9 mouse cellular contexts compared by ENCODE assay signal in genomic region chr11:61155727-61156126, GRCm38 (mm10). TPM values are rescaled to one million over a fixed set of nuclear protein-coding genes. Genes with fewer than 3 reads are reported as not detected.
DNase-seq lines count a peak whose midpoint lies in the region; ATAC-seq and TF ChIP-seq lines count a peak whose summit lies in the region.
"Had no signal": no experiment of that assay in that cellular context is flagged by ENCODE, and none has a peak within 500 bp of the region (broad histone marks: within the 10 kb centered on the region; RNA-seq: fewer than 3 reads in every experiment).

No protein-coding gene starts in this region.

- TF ChIP-seq POLR2A in spleen, adult 2 months (IDR thresholded peaks at IDR 0.05; ENCODE audit: low read depth, low read length) = no peak

- peaks cover 100% of the 10 kb centered on the region for H3K36me3 ChIP-seq in hindbrain, embryonic 14.5 days (replicated peaks; ENCODE audit: control insufficient read depth, insufficient read depth)
- peaks cover 86% of the 10 kb centered on the region for H3K36me3 ChIP-seq in hindbrain, embryonic 16.5 days (ENCODE audit: control insufficient read depth, insufficient read depth, low read length)
- H3K36me3 ChIP-seq in spleen, adult 2 months (ENCODE audit: control insufficient read depth, insufficient read depth, low read length) = peaks cover 31% of the 10 kb centered on the region

- no peak overlapping the region for H3K27ac ChIP-seq in hindbrain, embryonic 14.5 days
- H3K27ac ChIP-seq in hindbrain, embryonic 16.5 days (ENCODE audit: low read depth, low read length) = no peak overlapping the region; the same call in 1 of the 2 replicates
- H3K27ac ChIP-seq in spleen, adult 2 months (ENCODE audit: insufficient read depth, low read length) = no peak overlapping the region
- H3K27ac ChIP-seq: midbrain, embryonic 12.5 days had no signal

- WGBS in hindbrain, embryonic 14.5 days = 88% methylated on average over 2 of the region's 2 CpGs
- WGBS in hindbrain, embryonic 16.5 days = 86% methylated on average over 2 of the region's 2 CpGs
- 71% methylated on average over 2 of the region's 2 CpGs for WGBS in spleen, adult 2 months

- H3K4me2 ChIP-seq in hindbrain, embryonic 14.5 days (replicated peaks) = no peak overlapping the region
- H3K4me2 ChIP-seq in hindbrain, embryonic 16.5 days (ENCODE audit: low read length) = no peak overlapping the region
- H3K4me2 ChIP-seq: midbrain, embryonic 12.5 days had no signal

- no peaks in the 10 kb centered on the region for H3K9me3 ChIP-seq in hindbrain, embryonic 14.5 days (ENCODE audit: control insufficient read depth, low read length)
- no peaks in the 10 kb centered on the region for H3K9me3 ChIP-seq in hindbrain, embryonic 16.5 days (ENCODE audit: control insufficient read depth, low read length)
- H3K9me3 ChIP-seq: midbrain, embryonic 12.5 days had no signal

- H3K9ac ChIP-seq in hindbrain, embryonic 14.5 days = no peak overlapping the region
- no peak overlapping the region for H3K9ac ChIP-seq in hindbrain, embryonic 16.5 days (ENCODE audit: low read depth, low read length)
- H3K9ac ChIP-seq: midbrain, embryonic 12.5 days had no signal

- no peaks in the 10 kb centered on the region for H3K27me3 ChIP-seq in hindbrain, embryonic 14.5 days (ENCODE audit: control insufficient read depth, insufficient read depth, low read length)
- no peaks in the 10 kb centered on the region for H3K27me3 ChIP-seq in hindbrain, embryonic 16.5 days (replicated peaks; ENCODE audit: control insufficient read depth, insufficient read depth, low read length)
- H3K27me3 ChIP-seq in spleen, adult 2 months (ENCODE audit: control insufficient read depth, insufficient read depth, low read length) = no peaks in the 10 kb centered on the region
- H3K27me3 ChIP-seq: midbrain, embryonic 12.5 days had no signal

- no peaks in the 10 kb centered on the region for H3K4me1 ChIP-seq in hindbrain, embryonic 14.5 days (replicated peaks; ENCODE audit: control insufficient read depth, insufficient read depth, low read length)
- no peaks in the 10 kb centered on the region for H3K4me1 ChIP-seq in hindbrain, embryonic 16.5 days (ENCODE audit: control insufficient read depth, insufficient read depth, low read depth, low read length)
- H3K4me1 ChIP-seq in spleen, adult 2 months (ENCODE audit: control insufficient read depth, insufficient read depth, insufficient read length) = peaks cover 10% of the 10 kb centered on the region; the same call in 1 of the 2 replicates

- H3K4me3 ChIP-seq in hindbrain, embryonic 14.5 days (replicated peaks; ENCODE audit: low read length) = no peak overlapping the region
- H3K4me3 ChIP-seq in hindbrain, embryonic 16.5 days (ENCODE audit: low read length) = no peak overlapping the region
- no peak overlapping the region for H3K4me3 ChIP-seq in spleen, adult 2 months (ENCODE audit: extremely low read depth, insufficient read depth, insufficient read length)
- H3K4me3 ChIP-seq: midbrain, embryonic 12.5 days had no signal

- TF ChIP-seq CTCF in spleen, adult 2 months (IDR thresholded peaks at IDR 0.05; ENCODE audit: extremely low read depth, insufficient read depth, insufficient read length, insufficient replicate concordance) = peak; percentile 67; the same call in 1 of the 2 replicates

- peak; percentile 42 for DNase-seq in hindbrain, embryonic 14.5 days (ENCODE audit: low spot score)
- DNase-seq in CD4-positive, CD25-positive, alpha-beta regulatory T cell, adult 2 months (ENCODE audit: low read depth, low spot score) = peak; percentile 73
- DNase-seq in layer of hippocampus, adult 8-10 months (ENCODE audit: low spot score in 2 of 2) = peak; percentile 48 to 55
- DNase-seq in spleen, adult 2 months (ENCODE audit: low read depth in 1 of 2, low spot score in 2 of 2) = peak in 1 of 2 experiments; percentile 79
- DNase-seq in testis, postnatal 14 days (ENCODE audit: low spot score) = no peak

- no peak for ATAC-seq in hindbrain, embryonic 14.5 days (ENCODE audit: low FRiP score)
- no peak; the same call in 1 of the 2 replicates for ATAC-seq in hindbrain, embryonic 16.5 days
- ATAC-seq in activated CD4-positive, CD25-positive, alpha-beta regulatory T cell, adult 4 months = peak; percentile 49

RNA-seq across cellular contexts. Expression of gene Usp22, which starts 19.1 kb away (rescaled TPM):
- 473 and 509 TPM in 2 replicates for polyA plus RNA-seq in hindbrain, embryonic 14.5 days (2014; fragmentation: Nextera tagmentation; extraction: Ambion mirVana)
- 341 and 401 TPM in 2 replicates for polyA plus RNA-seq in hindbrain, embryonic 16.5 days (2015; fragmentation: Nextera tagmentation; extraction: Ambion mirVana)
- polyA plus RNA-seq in activated CD4-positive, CD25-positive, alpha-beta regulatory T cell, adult 4 months (2017; shearing (Covaris generic)) = 10 to 100 TPM; 11.4 to 12.5 TPM
- 100 to 1,000 TPM; 195 to 218 (median 201) TPM for total RNA-seq in layer of hippocampus, adult 8-10 months (2022)
- 17.5 and 22.2 TPM in 2 replicates for polyA plus RNA-seq in spleen, adult 2 months (2012; rRNA removed)

RNA-seq across cellular contexts. Expression of gene Tnfrsf13b, which starts 29.2 kb away (rescaled TPM):
- 0.96 and 1.1 TPM in 2 replicates for polyA plus RNA-seq in hindbrain, embryonic 14.5 days (2014; fragmentation: Nextera tagmentation; extraction: Ambion mirVana)
- polyA plus RNA-seq in hindbrain, embryonic 16.5 days (2015; fragmentation: Nextera tagmentation; extraction: Ambion mirVana) = 1.4 and 2.0 TPM in 2 replicates
- polyA plus RNA-seq in activated CD4-positive, CD25-positive, alpha-beta regulatory T cell, adult 4 months (2017; shearing (Covaris generic)) = 10 to 100 TPM; 59.6 to 72.1 TPM
- 1 to 10 TPM; 2.3 to 3.2 (median 2.8) TPM for total RNA-seq in layer of hippocampus, adult 8-10 months (2022)
- 221 and 304 TPM in 2 replicates for polyA plus RNA-seq in spleen, adult 2 months (2012; rRNA removed)

RNA-seq across cellular contexts. Expression of gene Aldh3a1, which starts 51.6 kb away (rescaled TPM):
- 0.16 TPM in 1 of 2 replicates, not detected in the other for polyA plus RNA-seq in hindbrain, embryonic 14.5 days (2014; fragmentation: Nextera tagmentation; extraction: Ambion mirVana)
- 0.40 and 0.41 TPM in 2 replicates for polyA plus RNA-seq in hindbrain, embryonic 16.5 days (2015; fragmentation: Nextera tagmentation; extraction: Ambion mirVana)
- not detected for polyA plus RNA-seq in activated CD4-positive, CD25-positive, alpha-beta regulatory T cell, adult 4 months (2017; shearing (Covaris generic))
- total RNA-seq in layer of hippocampus, adult 8-10 months (2022) = 1 to 10 TPM in 3 of 4 experiments, under 1 TPM in 1; 0.72 to 2.1 (median 1.5) TPM
- polyA plus RNA-seq in spleen, adult 2 months (2012; rRNA removed) = 0.69 and 1.2 TPM in 2 replicates
- polyA plus RNA-seq: intestine, embryonic 14.5 days; midbrain, embryonic 12.5 days had no signal

Comparison
In these comparisons a context has a peak if more than half of its experiments do, and no peak if none do; other contexts are left out.
1. RNA of gene Usp22, which starts 19.1 kb away (polyA plus RNA-seq): 473 to 509 TPM in hindbrain, embryonic 14.5 days and 341 to 401 TPM in hindbrain, embryonic 16.5 days; 17.5 to 22.2 TPM in spleen, adult 2 months and 11.4 to 12.5 TPM in activated CD4-positive, CD25-positive, alpha-beta regulatory T cell, adult 4 months; every median in the first group is over 10 times any median in the second.
2. RNA of gene Tnfrsf13b, which starts 29.2 kb away (polyA plus RNA-seq): 221 to 304 TPM in spleen, adult 2 months and 59.6 to 72.1 TPM in activated CD4-positive, CD25-positive, alpha-beta regulatory T cell, adult 4 months; 1.4 to 2.0 TPM in hindbrain, embryonic 16.5 days and 0.96 to 1.1 TPM in hindbrain, embryonic 14.5 days; every median in the first group is over 10 times any median in the second.